Mouse (Mus musculus) small intestine, adult 2 months (tissue): ENCODE data around the gene Kcnn3.

ENCODE experiments used
- CTCF ChIP-seq: fragments of 200-500 bp; IDR thresholded peaks from 2 replicates; pipeline ENCODE4 v1.5.1; 2012; ENCODE audit warnings: low read depth, mild to moderate bottlenecking, control low read depth, inconsistent platforms, low read length, moderate library complexity, mixed read lengths; ENCODE audit not compliant: insufficient replicate concordance, insufficient read length; ENCODE audit errors: extremely low read depth
- POLR2A ChIP-seq: fragments of 200-500 bp; IDR thresholded peaks from 2 replicates; pipeline ENCODE4 v1.6.1; 2012; ENCODE audit warnings: low read depth, mild to moderate bottlenecking, control low read depth, inconsistent platforms, low read length, moderate library complexity

- no peak for TF ChIP-seq POLR2A
- TF ChIP-seq CTCF: no peak
Observed at GRCm38 (mm10) chr3:89623531-89623930, 103.6 kb downstream of the Kcnn3 start.
